Mouse (Mus musculus) heart, adult 2 months (tissue): ENCODE measurements at regions not wholly inside any gene's neighbourhood (a gene's known extent, or its start where the extent isn't known, plus 50 kb on each side); places are given as distances from the start of the nearest gene placed in this dataset.
"Not testable (repeated sequence)": the region's sequence is repeated elsewhere in the genome, so short reads cannot be mapped to it uniquely, and the experiment has no call there.

Experiments used
- DNase-seq, 2 experiments: peaks; one replicate each; pipeline ENCODE4 v3.0.0; 2021
- H3K27ac ChIP-seq: fragments of 200-600 bp; 2 replicates; pipeline ENCODE4 v1.8.1; 2022
- H3K27me3 ChIP-seq: fragments of 200-500 bp; 2 replicates; pipeline ENCODE4 v1.6.1; 2012; ENCODE audit warnings: mild to moderate bottlenecking, low read length, inconsistent platforms, mixed read lengths; ENCODE audit not compliant: control insufficient read depth, insufficient read depth
- H3K36me3 ChIP-seq: fragments of 200-500 bp; 2 replicates; pipeline ENCODE4 v1.6.1; 2012; ENCODE audit warnings: low read length, inconsistent platforms; ENCODE audit not compliant: control insufficient read depth, insufficient read depth
- H3K4me1 ChIP-seq: fragments of 200-500 bp; 2 replicates; pipeline ENCODE4 v1.6.1; 2011; ENCODE audit warnings: low read length; ENCODE audit not compliant: control insufficient read depth, insufficient read depth
- H3K4me3 ChIP-seq: fragments of 200-600 bp; 2 replicates; pipeline ENCODE4 v1.8.1; 2022
- H3K79me2 ChIP-seq: fragments of 200-500 bp; replicated peaks from 2 replicates; pipeline ENCODE4 v1.6.1; 2012; ENCODE audit warnings: mild to moderate bottlenecking, inconsistent platforms, low read length, moderate library complexity, mixed read lengths; ENCODE audit not compliant: control insufficient read depth, insufficient read depth
- H3K9ac ChIP-seq: fragments of 200-500 bp; 2 replicates; pipeline ENCODE4 v1.6.1; 2012; ENCODE audit warnings: low read depth, mild to moderate bottlenecking, control low read depth, inconsistent platforms, low read length, mixed read lengths
- CTCF ChIP-seq: fragments of 200-600 bp; IDR thresholded peaks from 2 replicates; pipeline ENCODE4 v1.8.1; 2022; ENCODE audit warnings: antibody characterized with exemption, mild to moderate bottlenecking, moderate library complexity
- EP300 ChIP-seq: fragments of 200-500 bp; IDR thresholded peaks from 2 replicates; pipeline ENCODE4 v1.6.1; 2011; ENCODE audit warnings: low read depth, low read length, control low read depth; ENCODE audit not compliant: insufficient read depth
- POLR2A ChIP-seq: fragments of 200-500 bp; IDR thresholded peaks from 2 replicates; pipeline ENCODE4 v1.6.1; 2011; ENCODE audit warnings: mild to moderate bottlenecking, low read depth, low read length, control low read depth; ENCODE audit not compliant: insufficient read depth
- WGBS: fragments of 180-500 bp; shearing (Covaris S2); methylation state at CpG from one replicate; pipeline ENCODE4 v1.1.7; 2018; 5-methylcytosine and 5-hydroxymethylcytosine counted together
- intact Hi-C: fragments of 180-260 bp; cut with DNase I; formaldehyde crosslinking; loops from one replicate; pipeline ENCODE4 v1.15.1; 2025

GRCm38 (mm10) chr3:34709553-34709952 lies 59.3 kb downstream of the Sox2 start:
- Histone ChIP-seq H3K4me3 (no peak overlapping the region), H3K27ac (no peak overlapping the region), H3K4me1 (no peaks in the 10 kb centered on the region), H3K27me3 (no peaks in the 10 kb centered on the region), H3K9ac (no peak overlapping the region), H3K79me2 (no peaks in the 10 kb centered on the region), H3K36me3 (no peaks in the 10 kb centered on the region)
- 83% methylated on average over 13 of the region's 13 CpGs for WGBS
- no peak for DNase-seq
- intact Hi-C loops, result no loop called here
- no peak for TF ChIP-seq POLR2A
- no peak for TF ChIP-seq CTCF
- TF ChIP-seq EP300, result no peak

GRCm38 (mm10) chr3:34712137-34712536 lies 61.9 kb downstream of the Sox2 start:
- H3K36me3 ChIP-seq, intact Hi-C loops, H3K27ac ChIP-seq, H3K4me1 ChIP-seq, H3K79me2 ChIP-seq, H3K4me3 ChIP-seq, H3K9ac ChIP-seq, DNase-seq, H3K27me3 ChIP-seq: not testable (repeated sequence)
- WGBS, result 80% methylated on average over 7 of the region's 7 CpGs

- Histone ChIP-seq H3K4me1 (no peaks in the 10 kb centered on the region), H3K9ac (no peak overlapping the region), H3K4me3 (no peak overlapping the region), H3K79me2 (no peaks in the 10 kb centered on the region), H3K36me3 (no peaks in the 10 kb centered on the region), H3K27ac (no peak overlapping the region), H3K27me3 (no peaks in the 10 kb centered on the region)
- intact Hi-C loops, result no loop called here
- 74% methylated on average over 7 of the region's 7 CpGs for WGBS
- no peak for TF ChIP-seq EP300
- TF ChIP-seq CTCF, result no peak
- no peak for TF ChIP-seq POLR2A
- no peak for DNase-seq
These were observed 72.3 kb downstream of the Sox2 start for GRCm38 (mm10) chr3:34722506-34722905.

DNA sequence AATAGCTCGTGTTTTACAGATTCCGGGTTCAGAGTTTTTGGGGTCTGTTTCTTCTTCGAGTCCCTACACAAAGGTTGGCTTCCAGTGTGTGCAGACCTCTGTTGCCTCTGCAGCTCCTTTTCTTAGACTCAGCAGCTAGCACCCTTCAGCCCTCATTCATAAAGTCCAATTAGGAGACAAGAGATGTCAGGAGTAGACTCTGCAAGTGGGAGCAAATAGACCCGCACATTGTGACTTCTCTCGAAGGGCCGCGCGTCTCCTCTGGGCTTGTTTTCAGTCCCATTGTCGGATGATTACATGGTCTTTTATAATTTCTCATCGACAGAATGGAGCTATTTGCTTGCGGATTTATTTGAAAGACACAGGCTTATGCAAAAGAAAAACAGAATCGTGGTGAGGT lies 76.8 kb downstream of the Sox2 start:
- H3K36me3 ChIP-seq, result no peaks in the 10 kb centered on the region
- no peak overlapping the region for H3K27ac ChIP-seq
- WGBS, result 88% methylated on average over 12 of the region's 12 CpGs
- no peaks in the 10 kb centered on the region for H3K27me3 ChIP-seq
- no peak overlapping the region for H3K4me3 ChIP-seq
- no peaks in the 10 kb centered on the region for H3K79me2 ChIP-seq
- no peak for TF ChIP-seq POLR2A
- TF ChIP-seq EP300, result no peak
- TF ChIP-seq CTCF, result no peak
- intact Hi-C loops, result no loop called here
- H3K9ac ChIP-seq, result no peak overlapping the region
- H3K4me1 ChIP-seq, result no peaks in the 10 kb centered on the region
- no peak for DNase-seq

GRCm38 (mm10) chr3:34728282-34728681 lies 78.1 kb downstream of the Sox2 start:
- DNase-seq, result no peak
- Histone ChIP-seq H3K9ac (no peak overlapping the region), H3K27me3 (no peaks in the 10 kb centered on the region), H3K4me3 (no peak overlapping the region), H3K36me3 (no peaks in the 10 kb centered on the region), H3K79me2 (no peaks in the 10 kb centered on the region), H3K4me1 (no peaks in the 10 kb centered on the region), H3K27ac (no peak overlapping the region)
- TF ChIP-seq POLR2A, result no peak
- TF ChIP-seq EP300, result no peak
- no peak for TF ChIP-seq CTCF
- intact Hi-C loops, result no loop called here

DNA sequence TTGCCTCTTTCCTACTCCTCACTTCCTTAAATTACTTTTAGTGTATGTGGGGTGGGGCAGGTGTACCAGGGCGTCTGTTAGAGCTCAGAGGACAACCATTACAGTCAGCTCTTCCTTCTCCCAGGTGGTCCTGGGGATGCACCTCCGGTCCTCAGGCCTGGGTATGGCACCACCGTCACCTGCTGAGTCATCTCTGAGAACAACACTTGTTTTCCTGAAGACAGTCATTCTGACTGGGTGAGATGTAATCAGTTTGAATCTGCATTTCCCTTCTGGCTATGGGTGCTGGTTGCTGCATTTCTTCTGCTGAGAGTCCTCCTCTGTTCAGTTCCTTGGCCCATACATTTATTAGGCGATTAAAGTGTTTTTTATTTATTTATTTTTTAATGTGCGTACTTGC lies 84.8 kb downstream of the Sox2 start:
- DNase-seq, result no peak
- H3K79me2 ChIP-seq, result no peaks in the 10 kb centered on the region
- H3K4me3 ChIP-seq, result no peak overlapping the region
- intact Hi-C loops, result no loop called here
- no peaks in the 10 kb centered on the region for H3K4me1 ChIP-seq
- no peaks in the 10 kb centered on the region for H3K36me3 ChIP-seq
- H3K27ac ChIP-seq, result no peak overlapping the region
- no peak for TF ChIP-seq EP300
- no peak for TF ChIP-seq CTCF
- TF ChIP-seq POLR2A, result no peak
- no peaks in the 10 kb centered on the region for H3K27me3 ChIP-seq
- 73% methylated on average over 5 of the region's 5 CpGs for WGBS
- H3K9ac ChIP-seq, result no peak overlapping the region

DNA sequence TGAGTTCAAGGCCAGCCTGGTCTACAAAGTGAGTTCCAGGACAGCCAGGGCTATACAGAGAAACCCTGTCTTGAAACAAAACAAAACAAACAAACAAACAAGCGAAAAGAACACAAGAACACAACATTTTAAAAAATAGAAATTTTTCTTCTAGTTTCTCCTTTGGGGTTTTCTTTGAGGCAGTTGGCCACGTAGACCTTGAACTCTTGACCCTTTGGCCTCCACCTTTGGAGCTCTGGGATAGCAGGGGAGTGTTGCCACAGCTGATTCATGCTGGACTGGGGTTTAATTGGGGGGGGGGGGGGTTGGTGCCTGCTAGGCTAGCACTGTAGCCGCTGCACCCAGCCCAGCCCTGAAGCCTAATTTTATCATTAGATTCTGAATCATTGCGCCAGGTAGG lies 87.8 kb downstream of the Sox2 start:
- Histone ChIP-seq H3K79me2 (no peaks in the 10 kb centered on the region), H3K36me3 (no peaks in the 10 kb centered on the region), H3K4me1 (no peaks in the 10 kb centered on the region), H3K27me3 (no peaks in the 10 kb centered on the region), H3K9ac (no peak overlapping the region), H3K27ac (no peak overlapping the region), H3K4me3 (no peak overlapping the region)
- 86% methylated on average over 4 of the region's 4 CpGs for WGBS
- intact Hi-C loops, result no loop called here
- DNase-seq, result no peak
- TF ChIP-seq POLR2A, result no peak
- no peak for TF ChIP-seq CTCF
- no peak for TF ChIP-seq EP300
